Mouse (Mus musculus) liver, adult (tissue): Measurements from ENCODE around the gene Nppc.

Experiments
- GATA4 ChIP-seq: IDR thresholded peaks from 2 replicates; pipeline ENCODE4 v1.6.1; 2014; ENCODE audit warnings: mild to moderate bottlenecking, low read length; ENCODE audit not compliant: insufficient replicate concordance

The Nppc gene

GRCm38 (mm10) chr1:86670279-86671038, at the start of gene Nppc:
TSS of gene Nppc (minus strand) at chr1:86670571.
- no peak for TF ChIP-seq GATA4

- TF ChIP-seq GATA4 = no peak
These were observed 49.0 kb upstream of the Nppc start for GRCm38 (mm10) chr1:86719391-86719790.

GRCm38 (mm10) chr1:86718190-86718589, 47.8 kb upstream of the Nppc start:
- TF ChIP-seq GATA4 = no peak

GRCm38 (mm10) chr1:86713054-86713453, 42.7 kb upstream of the Nppc start:
- TF ChIP-seq GATA4 = no peak

GRCm38 (mm10) chr1:86712045-86712444, 41.7 kb upstream of the Nppc start:
- no peak for TF ChIP-seq GATA4

- TF ChIP-seq GATA4 = no peak
These were observed 39.2 kb upstream of the Nppc start for GRCm38 (mm10) chr1:86709546-86709945.

- TF ChIP-seq GATA4 = no peak
These were observed 35.1 kb upstream of the Nppc start for GRCm38 (mm10) chr1:86705461-86705860.

GRCm38 (mm10) chr1:86703965-86704326, 33.6 kb upstream of the Nppc start:
- TF ChIP-seq GATA4 = no peak; the same call in 1 of the 2 replicates

- no peak for TF ChIP-seq GATA4
These were observed 33.1 kb upstream of the Nppc start, which contains the start of gene Dis3l2 for GRCm38 (mm10) chr1:86703300-86703964. TSS of gene Dis3l2 (plus strand) at chr1:86703808.

- no peak for TF ChIP-seq GATA4
These were observed 30.0 kb upstream of the Nppc start for GRCm38 (mm10) chr1:86700367-86700766.

GRCm38 (mm10) chr1:86699346-86700136, 29.2 kb upstream of the Nppc start:
- TF ChIP-seq GATA4 = no peak

GRCm38 (mm10) chr1:86698721-86699120, 28.4 kb upstream of the Nppc start:
- TF ChIP-seq GATA4 = no peak

GRCm38 (mm10) chr1:86696948-86697347, 26.6 kb upstream of the Nppc start:
- no peak for TF ChIP-seq GATA4

- TF ChIP-seq GATA4 = no peak
These were observed 20.7 kb upstream of the Nppc start for GRCm38 (mm10) chr1:86691027-86691426.

GRCm38 (mm10) chr1:86687236-86687635, 16.9 kb upstream of the Nppc start:
- no peak for TF ChIP-seq GATA4

- TF ChIP-seq GATA4 = no peak
These were observed 8.3 kb upstream of the Nppc start for GRCm38 (mm10) chr1:86678667-86679066.
